Mouse (Mus musculus) kidney, embryonic 15.5 days (tissue): ENCODE data around the gene Gpr137c. TPM values are rescaled to one million over a fixed set of nuclear protein-coding genes. Genes with fewer than 3 reads are reported as not detected.

ENCODE experiments used
- ATAC-seq: fragments of 200-750 bp; cut with Nextera tagmentation; replicated peaks from 2 replicates; pipeline ENCODE4 v1.8.0; 2017; ENCODE audit warnings: moderate TSS enrichment; ENCODE audit not compliant: low FRiP score
- H3K27ac ChIP-seq: fragments of 300-500 bp; sonication (generic); 2 replicates; pipeline ENCODE4 v1.5.1; 2015; ENCODE audit warnings: mild to moderate bottlenecking, inconsistent platforms
- H3K27me3 ChIP-seq: fragments of 300-500 bp; sonication (generic); 2 replicates; pipeline ENCODE4 v1.6.1; 2015; ENCODE audit warnings: inconsistent platforms
- H3K36me3 ChIP-seq: fragments of 300-500 bp; sonication (generic); 2 replicates; pipeline ENCODE4 v1.6.1; 2015; ENCODE audit warnings: inconsistent platforms
- H3K4me1 ChIP-seq: fragments of 300-500 bp; sonication (generic); 2 replicates; pipeline ENCODE4 v1.6.1; 2015; ENCODE audit warnings: inconsistent platforms
- H3K4me2 ChIP-seq: fragments of 300-500 bp; sonication (generic); 2 replicates; pipeline ENCODE4 v1.6.1; 2015; ENCODE audit warnings: moderate library complexity, mild to moderate bottlenecking, inconsistent platforms
- H3K4me3 ChIP-seq: fragments of 300-500 bp; sonication (generic); replicated peaks from 2 replicates; pipeline ENCODE4 v1.5.1; 2015; ENCODE audit warnings: mild to moderate bottlenecking, inconsistent platforms
- H3K9ac ChIP-seq: fragments of 300-500 bp; sonication (generic); 2 replicates; pipeline ENCODE4 v1.6.1; 2015; ENCODE audit warnings: mild to moderate bottlenecking, inconsistent platforms
- H3K9me3 ChIP-seq: fragments of 300-500 bp; sonication (generic); replicated peaks from 2 replicates; pipeline ENCODE4 v1.6.1; 2016; ENCODE audit warnings: inconsistent platforms
- WGBS: fragments of 180-500 bp; shearing (Covaris S2); methylation state at CpG from one replicate; pipeline ENCODE4 v1.1.7; 2015; ENCODE audit warnings: mixed read lengths; 5-methylcytosine and 5-hydroxymethylcytosine counted together
- polyA plus RNA-seq: library from polyadenylated mRNA; unstranded; fragments of >200 nt; fragmentation: Nextera tagmentation; extraction: Ambion mirVana; gene quantifications from 2 replicates; pipeline ENCODE4 v1.2.1, GENCODE M21; 2015

Gene Gpr137c
- polyA plus RNA-seq, 1 experiment from 2014 or later: 1.8 TPM

DNA sequence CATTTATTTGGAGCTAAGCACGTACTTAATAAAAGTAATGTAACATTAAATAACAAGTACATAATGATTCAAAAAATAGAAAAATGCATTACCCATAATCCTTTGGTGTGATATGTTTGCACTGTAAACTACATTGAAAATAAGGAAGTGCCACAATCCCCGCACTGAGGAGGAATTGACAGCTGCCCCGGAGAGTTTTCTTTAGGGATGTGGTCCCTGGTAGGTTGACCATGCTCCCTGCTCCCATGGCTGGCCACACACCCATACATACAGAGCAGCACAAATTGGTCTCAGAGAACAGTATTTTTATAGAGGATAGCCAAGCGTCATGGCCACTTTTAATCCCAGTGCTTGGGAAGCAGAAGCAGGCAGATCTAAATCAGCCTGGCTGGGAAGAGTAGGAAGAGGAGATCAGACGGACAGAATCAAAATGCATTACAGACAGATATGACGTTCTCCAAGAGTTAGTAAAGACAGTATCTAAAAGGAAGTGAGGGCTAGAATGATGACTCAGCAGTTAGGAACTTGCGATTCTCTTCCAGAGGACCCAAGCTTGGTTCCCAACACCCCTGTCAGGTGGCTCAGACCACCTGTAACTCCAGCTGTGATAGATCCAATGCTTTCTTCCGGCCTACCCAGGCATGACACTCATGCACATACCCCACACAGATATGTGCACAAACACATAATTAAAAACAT, 88.3 kb downstream of the Gpr137c start:
- 83% methylated on average over 8 of the region's 8 CpGs for WGBS
- H3K4me3 ChIP-seq: no peak overlapping the region

DNA sequence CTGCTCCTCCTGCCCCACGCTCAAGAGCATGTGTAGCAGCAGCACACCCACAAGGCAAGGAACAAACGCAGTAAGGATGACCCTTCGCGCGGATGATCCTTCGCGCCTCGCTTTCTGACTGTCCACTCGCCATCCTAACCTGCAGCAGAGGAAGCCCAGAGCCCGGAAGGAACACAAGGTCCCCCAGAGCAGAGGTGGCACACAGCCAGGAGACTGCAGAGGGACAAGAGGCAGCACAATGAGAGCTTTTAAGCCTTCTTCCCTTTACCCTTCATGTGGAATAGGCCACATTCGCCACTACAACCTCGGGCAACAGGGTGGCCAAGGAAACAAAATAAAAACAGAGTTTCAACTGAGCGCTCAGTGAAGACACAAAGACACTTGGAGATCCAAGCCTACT, 90.1 kb downstream of the Gpr137c start:
- Histone ChIP-seq H3K27ac (no peak overlapping the region), H3K9ac (no peak overlapping the region), H3K4me1 (peaks cover 2% of the 10 kb centered on the region; the same call in 1 of the 2 replicates), H3K4me3 (no peak overlapping the region), H3K27me3 (no peaks in the 10 kb centered on the region), H3K9me3 (no peaks in the 10 kb centered on the region), H3K36me3 (peaks cover 4% of the 10 kb centered on the region; the same call in 1 of the 2 replicates), H3K4me2 (no peak overlapping the region)
- WGBS: 90% methylated on average over 13 of the region's 13 CpGs
- ATAC-seq: no peak; the same call in 1 of the 2 replicates

More for the DNA sequence above, 88.3 kb downstream of the Gpr137c start:
- Histone ChIP-seq H3K27me3 (no peaks in the 10 kb centered on the region), H3K36me3 (peaks cover 14% of the 10 kb centered on the region; the same call in 1 of the 2 replicates), H3K4me1 (no peaks in the 10 kb centered on the region), H3K9me3 (no peaks in the 10 kb centered on the region), H3K4me2 (no peak overlapping the region), H3K27ac (no peak overlapping the region), H3K9ac (no peak overlapping the region)
- no peak for ATAC-seq

DNA sequence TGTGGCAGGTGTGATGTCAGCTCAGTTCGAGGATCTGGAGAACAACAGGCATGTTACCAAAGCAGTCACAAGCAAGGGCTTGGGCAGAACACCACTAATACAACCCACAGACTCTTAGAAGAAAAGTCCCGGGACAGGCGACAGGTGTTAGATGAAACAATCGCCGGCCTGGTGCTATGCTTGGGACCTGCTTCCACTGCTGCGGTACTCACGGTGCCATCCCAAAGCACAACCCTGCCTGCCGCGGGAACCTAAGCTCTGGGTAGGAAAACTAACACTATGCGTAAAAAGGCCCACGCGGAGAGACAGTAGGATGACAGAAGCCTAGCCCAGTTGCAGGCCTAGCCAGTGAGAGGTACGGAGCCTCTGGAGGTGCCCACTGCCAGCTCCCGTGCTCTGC, 90.6 kb downstream of the Gpr137c start:
- H3K27me3 ChIP-seq: no peaks in the 10 kb centered on the region
- WGBS: 90% methylated on average over 14 of the region's 14 CpGs
- no peak overlapping the region for H3K9ac ChIP-seq
- no peak overlapping the region for H3K4me3 ChIP-seq
- peaks cover 3% of the 10 kb centered on the region; the same call in 1 of the 2 replicates for H3K4me1 ChIP-seq
- ATAC-seq: no peak
- no peak overlapping the region for H3K4me2 ChIP-seq
- no peaks in the 10 kb centered on the region for H3K9me3 ChIP-seq
- peaks cover 1% of the 10 kb centered on the region; the same call in 1 of the 2 replicates for H3K36me3 ChIP-seq
- H3K27ac ChIP-seq: no peak overlapping the region

DNA sequence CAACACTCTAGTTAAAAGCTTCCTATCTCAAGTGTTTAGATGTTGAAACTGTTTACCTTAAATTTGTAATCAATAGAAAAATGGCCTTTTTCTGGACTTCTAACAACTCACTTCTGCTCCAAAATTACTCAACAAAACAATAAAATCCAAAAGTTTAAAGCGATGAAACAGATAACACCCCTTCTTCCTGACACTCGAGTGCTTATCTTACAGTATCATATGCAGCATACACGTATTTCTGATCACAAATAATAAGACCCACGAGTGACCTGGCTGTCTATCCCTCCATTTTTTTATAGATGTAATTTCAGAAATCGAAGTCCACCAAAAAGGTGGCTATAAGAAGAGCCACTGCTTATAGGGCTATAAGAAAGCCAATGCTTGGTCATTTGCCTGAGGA, 97.4 kb downstream of the Gpr137c start:
- WGBS: 75% methylated on average over 5 of the region's 5 CpGs
- Histone ChIP-seq H3K9me3 (no peaks in the 10 kb centered on the region), H3K36me3 (no peaks in the 10 kb centered on the region), H3K27ac (no peak overlapping the region), H3K27me3 (no peaks in the 10 kb centered on the region), H3K4me2 (peak overlapping the region; percentile 74), H3K4me3 (peak overlapping the region; percentile 83), H3K4me1 (peaks cover 19% of the 10 kb centered on the region), H3K9ac (peak overlapping the region; percentile 90; the same call in 1 of the 2 replicates)
- ATAC-seq: no peak

DNA sequence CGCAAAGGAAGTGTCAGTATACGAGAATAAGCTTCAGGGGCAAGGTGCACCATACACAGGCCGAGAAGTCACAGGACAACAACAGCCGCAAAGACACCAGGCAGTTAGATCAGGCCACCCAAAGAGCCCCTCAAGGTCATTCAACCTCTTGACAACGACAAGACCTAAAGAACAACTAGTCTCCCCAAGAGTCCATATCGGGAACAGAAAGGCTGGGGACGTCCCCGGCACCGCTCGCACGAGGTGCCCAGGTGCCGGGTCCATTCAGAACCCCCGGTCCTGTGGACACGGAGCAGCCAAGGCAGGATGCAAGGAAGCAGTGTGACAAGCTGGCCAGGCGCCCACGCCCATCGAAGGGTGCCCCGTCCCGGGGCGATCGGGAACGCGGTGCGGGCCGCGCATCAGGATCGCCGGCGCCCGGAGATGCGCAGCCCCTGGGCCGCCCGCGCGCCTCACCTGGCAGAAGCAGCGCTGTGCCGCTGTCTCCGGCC, 98.4 kb downstream of the Gpr137c start:
- Histone ChIP-seq H3K4me1 (peaks cover 19% of the 10 kb centered on the region), H3K27me3 (no peaks in the 10 kb centered on the region), H3K4me2 (peak overlapping the region; percentile 74), H3K4me3 (peak overlapping the region; percentile 83), H3K9ac (peak overlapping the region; percentile 90), H3K9me3 (no peaks in the 10 kb centered on the region), H3K36me3 (no peaks in the 10 kb centered on the region), H3K27ac (peak overlapping the region; percentile 93)
- peak; percentile 82 for ATAC-seq
- WGBS: under 1% methylated on average over 38 of the region's 38 CpGs

DNA sequence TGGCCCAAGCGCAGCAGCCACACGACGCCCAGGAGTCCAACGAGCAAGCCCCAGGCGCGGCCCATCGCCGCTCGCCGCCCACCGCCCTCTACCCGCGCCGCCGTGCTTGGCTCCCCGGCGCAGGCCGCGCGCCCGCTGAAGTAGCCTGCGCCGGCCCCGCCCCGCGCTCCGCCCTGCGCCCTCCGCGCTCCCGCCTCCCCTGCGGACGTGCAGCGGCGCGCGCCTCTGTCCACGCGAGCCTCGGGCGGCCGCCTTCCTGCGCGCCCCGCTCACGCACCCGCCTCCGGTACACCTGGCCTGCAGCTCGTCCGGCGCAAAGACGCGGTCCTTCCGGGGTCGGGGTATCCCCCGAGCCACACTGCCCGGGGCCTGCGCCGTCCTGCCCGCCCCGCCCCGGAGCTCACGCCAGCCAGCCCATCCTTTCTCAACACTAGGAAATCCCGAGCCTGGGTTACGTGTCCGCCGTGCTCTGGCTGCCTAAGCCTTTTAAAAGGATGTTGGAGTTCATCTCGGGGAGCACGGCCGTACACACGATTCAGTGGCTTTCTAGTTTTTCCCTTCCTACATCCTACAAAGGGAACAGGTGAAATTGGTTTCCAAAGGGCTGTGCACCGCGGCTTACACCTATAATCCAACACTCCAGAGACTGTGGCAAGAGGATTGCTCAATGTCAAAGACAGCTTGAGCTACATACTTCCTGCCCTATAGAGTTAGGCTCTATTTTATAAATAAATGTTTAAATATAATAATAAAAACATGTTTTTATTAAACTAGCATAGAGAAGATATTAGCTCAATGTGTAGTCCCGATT, 99.1 kb downstream of the Gpr137c start, which contains the start of gene Ero1l:
TSS of gene Ero1l (minus strand) at position 346 of the 811 bp plus-strand sequence.
- peak; percentile 97 for ATAC-seq
- Histone ChIP-seq H3K27me3 (no peaks in the 10 kb centered on the region), H3K4me2 (peak within 1 kb of the TSS; percentile 74), H3K9ac (peak within 1 kb of the TSS; percentile 90), H3K27ac (peak within 1 kb of the TSS; percentile 93), H3K4me1 (peaks cover 19% of the 10 kb centered on the region), H3K36me3 (no peaks in the 10 kb centered on the region), H3K9me3 (no peaks in the 10 kb centered on the region), H3K4me3 (peak within 1 kb of the TSS; percentile 83)
- 2% methylated on average over 67 of the region's 74 CpGs for WGBS

DNA sequence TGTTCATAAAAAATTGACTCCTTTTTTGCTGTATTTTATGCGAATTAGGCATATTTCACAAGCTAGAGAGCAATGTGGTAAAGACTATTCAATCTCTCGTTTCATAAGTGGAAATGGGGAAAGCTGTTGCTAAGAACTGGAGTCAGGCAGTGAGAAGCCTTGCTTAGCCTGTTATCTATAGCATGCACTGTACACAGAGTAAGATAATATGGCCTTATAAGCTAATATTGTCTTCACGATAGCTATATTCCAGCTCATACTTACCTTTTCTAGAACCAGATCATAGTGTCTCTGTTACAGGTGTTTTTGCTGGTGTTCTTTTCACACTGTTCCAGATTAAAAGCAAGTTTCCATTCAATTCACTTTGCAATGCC, 99.7 kb downstream of the Gpr137c start:
- H3K27ac ChIP-seq: no peak overlapping the region
- no peak overlapping the region for H3K9ac ChIP-seq
- H3K4me2 ChIP-seq: peak overlapping the region; percentile 74; the same call in 1 of the 2 replicates
- no peaks in the 10 kb centered on the region for H3K27me3 ChIP-seq
- H3K9me3 ChIP-seq: no peaks in the 10 kb centered on the region
- H3K4me3 ChIP-seq: no peak overlapping the region; the same call in 1 of the 2 replicates
- no peak for ATAC-seq
- peaks cover 19% of the 10 kb centered on the region for H3K4me1 ChIP-seq
- 68% methylated on average over 3 of the region's 3 CpGs for WGBS
- no peaks in the 10 kb centered on the region for H3K36me3 ChIP-seq

DNA sequence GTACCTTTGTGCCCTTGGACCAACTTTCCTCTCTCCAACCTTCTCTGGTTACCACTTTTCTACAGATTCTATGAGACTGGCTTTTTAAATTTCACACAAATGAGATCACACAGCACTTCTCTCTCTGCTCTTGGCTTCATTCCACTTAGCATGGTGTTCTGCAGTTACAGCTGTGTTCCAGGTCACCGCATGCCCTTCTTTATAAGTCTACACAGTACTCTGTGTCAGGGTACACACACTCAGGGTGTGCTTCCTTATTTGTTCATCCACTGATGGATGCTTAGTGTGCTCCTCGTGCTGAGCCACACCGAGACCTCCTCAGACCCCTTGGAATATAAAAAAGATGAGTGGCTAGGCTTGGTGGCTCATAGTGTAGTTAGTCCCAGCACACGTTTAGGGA, 100.6 kb downstream of the Gpr137c start:
- no peak overlapping the region for H3K4me3 ChIP-seq
- no peak overlapping the region for H3K4me2 ChIP-seq
- WGBS: 80% methylated on average over 4 of the region's 4 CpGs
- no peak overlapping the region for H3K27ac ChIP-seq
- no peak for ATAC-seq
- no peak overlapping the region for H3K9ac ChIP-seq
- no peaks in the 10 kb centered on the region for H3K9me3 ChIP-seq
- no peaks in the 10 kb centered on the region for H3K27me3 ChIP-seq
- H3K4me1 ChIP-seq: peaks cover 17% of the 10 kb centered on the region
- no peaks in the 10 kb centered on the region for H3K36me3 ChIP-seq

DNA sequence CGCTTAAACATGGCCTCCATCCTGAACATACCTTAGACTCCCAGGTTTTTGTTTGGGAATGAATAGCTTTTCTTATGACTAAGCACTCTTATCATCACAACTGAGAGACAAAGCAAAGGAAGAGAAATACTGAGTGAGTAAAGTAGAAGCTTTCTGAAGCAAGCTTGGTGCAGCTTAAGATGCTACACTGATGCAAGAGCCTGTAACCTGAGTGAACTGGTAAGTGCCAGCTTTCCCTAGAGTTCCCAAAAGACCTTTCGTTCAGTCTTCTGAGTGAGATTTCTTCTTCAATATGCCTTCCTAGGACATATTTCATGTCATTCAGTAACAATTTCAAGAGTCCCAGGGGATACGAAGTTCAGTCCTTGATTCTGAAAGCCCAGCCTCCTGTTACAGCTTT, 101.5 kb downstream of the Gpr137c start:
- no peak overlapping the region for H3K4me3 ChIP-seq
- H3K27ac ChIP-seq: no peak overlapping the region
- 70% methylated on average over 3 of the region's 3 CpGs for WGBS
- H3K4me1 ChIP-seq: peaks cover 8% of the 10 kb centered on the region
- no peaks in the 10 kb centered on the region for H3K36me3 ChIP-seq
- ATAC-seq: no peak
- H3K9me3 ChIP-seq: no peaks in the 10 kb centered on the region
- H3K4me2 ChIP-seq: no peak overlapping the region
- H3K9ac ChIP-seq: no peak overlapping the region
- H3K27me3 ChIP-seq: no peaks in the 10 kb centered on the region

DNA sequence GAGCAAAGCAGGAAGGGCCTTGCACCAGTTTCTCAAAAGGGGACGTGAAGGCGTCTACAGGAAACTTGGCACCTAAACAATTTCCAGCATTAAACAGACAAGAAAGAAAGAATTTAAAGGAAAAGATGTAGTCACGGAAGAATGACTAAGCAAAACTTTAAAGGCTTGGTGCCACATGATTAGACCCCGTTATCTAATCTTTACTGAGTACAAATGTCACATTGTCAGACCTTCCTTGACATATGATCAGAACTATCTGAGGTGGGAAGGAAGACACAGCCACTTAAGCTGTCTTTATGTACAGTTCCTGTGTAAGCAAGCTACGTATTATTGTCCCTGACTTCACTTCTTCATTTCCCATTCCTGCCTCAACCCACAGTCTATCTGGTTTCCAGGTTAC, 102.1 kb downstream of the Gpr137c start:
- H3K9ac ChIP-seq: no peak overlapping the region
- H3K4me1 ChIP-seq: peaks cover 8% of the 10 kb centered on the region
- no peak overlapping the region for H3K4me2 ChIP-seq
- no peaks in the 10 kb centered on the region for H3K27me3 ChIP-seq
- ATAC-seq: no peak
- no peaks in the 10 kb centered on the region for H3K9me3 ChIP-seq
- no peak overlapping the region for H3K27ac ChIP-seq
- WGBS: 69% methylated on average over 5 of the region's 5 CpGs
- no peaks in the 10 kb centered on the region for H3K36me3 ChIP-seq
- no peak overlapping the region for H3K4me3 ChIP-seq

DNA sequence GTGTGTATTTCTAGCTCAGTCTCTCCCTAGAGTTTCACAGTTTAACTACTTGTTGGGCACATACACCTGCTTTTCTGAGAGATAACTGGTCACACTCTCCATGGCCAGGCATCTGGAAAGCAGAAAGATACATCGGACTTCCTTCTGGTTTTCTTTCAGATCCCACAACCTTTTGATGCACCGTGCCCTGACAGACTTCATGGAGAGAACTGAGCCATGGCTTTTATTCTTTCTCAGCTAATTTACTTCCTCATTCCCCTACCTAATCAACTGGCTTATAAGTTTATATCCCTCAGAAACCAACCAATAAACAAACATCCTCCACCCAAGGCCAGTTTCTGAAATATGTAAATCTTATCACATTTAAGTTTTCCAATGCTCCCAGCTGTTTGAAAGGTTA, 102.9 kb downstream of the Gpr137c start:
- ATAC-seq: no peak
- Histone ChIP-seq H3K4me3 (no peak overlapping the region), H3K27me3 (no peaks in the 10 kb centered on the region), H3K27ac (no peak overlapping the region), H3K4me2 (no peak overlapping the region), H3K9me3 (no peaks in the 10 kb centered on the region), H3K36me3 (no peaks in the 10 kb centered on the region), H3K9ac (no peak overlapping the region), H3K4me1 (peaks cover 2% of the 10 kb centered on the region)
- 86% methylated on average over 2 of the region's 2 CpGs for WGBS

DNA sequence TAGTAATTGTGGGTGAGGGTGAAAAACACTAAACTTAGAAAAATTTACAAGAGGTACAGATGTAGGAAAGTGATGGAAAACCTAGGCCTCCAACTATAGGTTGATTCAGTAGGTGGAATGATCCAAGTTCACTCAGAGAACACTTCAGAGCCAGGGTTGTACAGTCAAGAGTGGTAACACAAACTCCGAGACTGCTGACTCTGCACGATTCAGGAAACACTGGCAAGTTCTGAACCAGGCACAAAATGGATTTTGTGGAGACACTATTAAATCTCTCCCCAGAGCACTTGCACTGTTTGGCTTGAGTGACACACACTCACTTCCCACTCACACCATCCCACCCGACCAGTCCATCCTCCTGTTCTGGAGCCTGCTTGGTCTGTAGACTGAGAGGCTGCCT, 103.8 kb downstream of the Gpr137c start:
- ATAC-seq: no peak
- no peak overlapping the region for H3K4me2 ChIP-seq
- H3K4me1 ChIP-seq: no peaks in the 10 kb centered on the region
- no peak overlapping the region for H3K4me3 ChIP-seq
- no peak overlapping the region for H3K27ac ChIP-seq
- H3K9me3 ChIP-seq: no peaks in the 10 kb centered on the region
- no peaks in the 10 kb centered on the region for H3K27me3 ChIP-seq
- H3K36me3 ChIP-seq: no peaks in the 10 kb centered on the region
- 83% methylated on average over 3 of the region's 3 CpGs for WGBS
- no peak overlapping the region for H3K9ac ChIP-seq
